ENCODE assay signal across 8 mouse cellular contexts in the genomic region with DNA sequence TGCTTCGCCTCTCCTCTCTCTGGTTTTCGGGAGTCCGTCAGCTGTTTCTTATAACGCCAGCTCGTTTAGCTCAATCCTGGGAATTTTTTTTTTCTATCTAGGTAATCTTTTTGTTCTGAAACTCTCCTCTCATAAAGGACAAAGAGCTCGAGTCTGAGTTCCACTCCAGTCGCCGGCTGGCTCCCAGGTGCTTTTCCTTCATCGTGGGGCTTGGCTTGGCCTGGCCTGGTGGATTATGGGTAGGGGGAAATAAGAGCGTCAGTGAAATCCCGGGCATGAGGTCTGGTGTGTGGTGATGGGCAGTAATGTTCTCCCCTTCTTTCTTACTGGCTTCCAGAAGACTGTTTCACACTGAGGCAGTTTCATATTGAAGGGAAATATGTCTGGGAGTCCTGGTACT.
DNase-seq lines count a peak whose midpoint lies in the region; ATAC-seq and TF ChIP-seq lines count a peak whose summit lies in the region.
"Had no signal": no experiment of that assay in that cellular context is flagged by ENCODE, and none has a peak within 500 bp of the region (broad histone marks: within the 10 kb centered on the region; RNA-seq: fewer than 3 reads in every experiment).

No protein-coding gene starts in this region.

- H3K36me3 ChIP-seq in lung, embryonic 16.5 days (ENCODE audit: control insufficient read depth, insufficient read depth, low read length) = no peaks in the 10 kb centered on the region
- no peaks in the 10 kb centered on the region for H3K36me3 ChIP-seq in forebrain, postnatal 0 days (ENCODE audit: insufficient read depth)
- H3K36me3 ChIP-seq in intestine, postnatal 0 days (ENCODE audit: control insufficient read depth, insufficient read depth) = no peaks in the 10 kb centered on the region
- H3K36me3 ChIP-seq in stomach, embryonic 15.5 days = no peaks in the 10 kb centered on the region
- H3K36me3 ChIP-seq in liver, embryonic 12.5 days = no peaks in the 10 kb centered on the region

- H3K4me3 ChIP-seq in lung, embryonic 16.5 days (ENCODE audit: low read length) = no peak overlapping the region
- H3K4me3 ChIP-seq in forebrain, postnatal 0 days (ENCODE audit: low read depth, low read length) = no peak overlapping the region
- no peak overlapping the region for H3K4me3 ChIP-seq in intestine, postnatal 0 days (ENCODE audit: low read depth, low read length)
- no peak overlapping the region for H3K4me3 ChIP-seq in stomach, embryonic 15.5 days (replicated peaks)
- H3K4me3 ChIP-seq in liver, embryonic 12.5 days = no peak overlapping the region

- H3K4me1 ChIP-seq in lung, embryonic 16.5 days (replicated peaks; ENCODE audit: control insufficient read depth, insufficient read depth, low read length) = peaks cover 31% of the 10 kb centered on the region
- 0 out of 2 replicates have a peak, but pooled peaks cover 10% of the 10 kb centered on the region for H3K4me1 ChIP-seq in forebrain, postnatal 0 days (ENCODE audit: insufficient read depth)
- H3K4me1 ChIP-seq in intestine, postnatal 0 days (replicated peaks; ENCODE audit: control insufficient read depth, insufficient read depth, low read length) = no peaks in the 10 kb centered on the region
- peaks cover 25% of the 10 kb centered on the region for H3K4me1 ChIP-seq in stomach, embryonic 15.5 days
- H3K4me1 ChIP-seq in liver, embryonic 12.5 days = no peaks in the 10 kb centered on the region; the same call in 1 of the 2 replicates

- no peak for TF ChIP-seq CTCF in forebrain, postnatal 0 days (IDR thresholded peaks at IDR 0.05; ENCODE audit: low read depth)
- no peak for TF ChIP-seq CTCF in intestine, postnatal 0 days (IDR thresholded peaks at IDR 0.05; ENCODE audit: low read depth)

- H3K27ac ChIP-seq in lung, embryonic 16.5 days (ENCODE audit: low read length) = peak overlapping the region; percentile 98
- peak overlapping the region; percentile 75 for H3K27ac ChIP-seq in forebrain, postnatal 0 days (ENCODE audit: low read depth, low read length)
- peak overlapping the region; percentile 63 for H3K27ac ChIP-seq in intestine, postnatal 0 days (ENCODE audit: low read depth, low read length)
- H3K27ac ChIP-seq in stomach, embryonic 15.5 days = peak overlapping the region; percentile 94
- no peak overlapping the region for H3K27ac ChIP-seq in liver, embryonic 12.5 days

- 27% methylated on average over 11 of the region's 11 CpGs for WGBS in lung, embryonic 16.5 days
- WGBS in forebrain, postnatal 0 days = 17% methylated on average over 11 of the region's 11 CpGs
- 60% methylated on average over 11 of the region's 11 CpGs for WGBS in intestine, postnatal 0 days
- 39% methylated on average over 11 of the region's 11 CpGs for WGBS in stomach, embryonic 15.5 days
- WGBS in liver, embryonic 12.5 days (ENCODE audit: insufficient replicate concordance) = 64% methylated on average over 11 of the region's 11 CpGs

- H3K9me3 ChIP-seq in lung, embryonic 16.5 days (ENCODE audit: control insufficient read depth, low read length) = no peaks in the 10 kb centered on the region
- no peaks in the 10 kb centered on the region for H3K9me3 ChIP-seq in forebrain, postnatal 0 days (ENCODE audit: low read length)
- H3K9me3 ChIP-seq in intestine, postnatal 0 days (ENCODE audit: control insufficient read depth) = no peaks in the 10 kb centered on the region
- no peaks in the 10 kb centered on the region for H3K9me3 ChIP-seq in stomach, embryonic 15.5 days
- no peaks in the 10 kb centered on the region for H3K9me3 ChIP-seq in liver, embryonic 12.5 days (replicated peaks)

- H3K4me2 ChIP-seq in lung, embryonic 16.5 days (ENCODE audit: low read depth, low read length) = peak overlapping the region; percentile 51; the same call in 1 of the 2 replicates
- no peak overlapping the region for H3K4me2 ChIP-seq in forebrain, postnatal 0 days (ENCODE audit: low read depth)
- no peak overlapping the region for H3K4me2 ChIP-seq in intestine, postnatal 0 days (replicated peaks; ENCODE audit: low read depth)
- peak overlapping the region; percentile 37; the same call in 1 of the 2 replicates for H3K4me2 ChIP-seq in stomach, embryonic 15.5 days
- H3K4me2 ChIP-seq in liver, embryonic 12.5 days = no peak overlapping the region

- H3K27me3 ChIP-seq in lung, embryonic 16.5 days (ENCODE audit: control insufficient read depth, insufficient read depth, low read depth, low read length) = no peaks in the 10 kb centered on the region
- H3K27me3 ChIP-seq in forebrain, postnatal 0 days (ENCODE audit: insufficient read depth, low read length) = no peaks in the 10 kb centered on the region
- H3K27me3 ChIP-seq in intestine, postnatal 0 days (replicated peaks; ENCODE audit: control insufficient read depth, insufficient read depth, low read length) = no peaks in the 10 kb centered on the region
- H3K27me3 ChIP-seq in stomach, embryonic 15.5 days (replicated peaks) = no peaks in the 10 kb centered on the region
- no peaks in the 10 kb centered on the region for H3K27me3 ChIP-seq in liver, embryonic 12.5 days (replicated peaks)
- H3K27me3 ChIP-seq: Patski had no signal

- ATAC-seq in lung, embryonic 16.5 days (ENCODE audit: low read depth) = no peak
- ATAC-seq in forebrain, postnatal 0 days = no peak
- no peak for ATAC-seq in intestine, postnatal 0 days
- no peak for ATAC-seq in stomach, embryonic 15.5 days (ENCODE audit: insufficient read depth, low FRiP score, low read depth)
- ATAC-seq in liver, embryonic 12.5 days = no peak
- ATAC-seq: Patski had no signal

- H3K9ac ChIP-seq in lung, embryonic 16.5 days (ENCODE audit: low read length) = peak overlapping the region; percentile 59
- no peak overlapping the region for H3K9ac ChIP-seq in forebrain, postnatal 0 days
- H3K9ac ChIP-seq in intestine, postnatal 0 days (ENCODE audit: low read depth, low read length) = 0 out of 2 replicates have a peak overlapping the region, but pooled peaks have one; percentile 22
- no peak overlapping the region for H3K9ac ChIP-seq in stomach, embryonic 15.5 days
- no peak overlapping the region for H3K9ac ChIP-seq in liver, embryonic 12.5 days

- DNase-seq in lung, postnatal 4 days = no peak
- no peak for DNase-seq in forebrain, postnatal 0 days
- DNase-seq in thymus, postnatal 36 days = no peak

Comparison
In these comparisons a context has a peak if more than half of its experiments do, and no peak if none do; other contexts are left out.
1. H3K4me2 ChIP-seq: peak in lung, embryonic 16.5 days (single experiment) and stomach, embryonic 15.5 days (single experiment); none in forebrain, postnatal 0 days (single experiment), intestine, postnatal 0 days (single experiment) and liver, embryonic 12.5 days (single experiment).
2. H3K9ac ChIP-seq: peak in lung, embryonic 16.5 days (single experiment) and intestine, postnatal 0 days (single experiment); none in forebrain, postnatal 0 days (single experiment), stomach, embryonic 15.5 days (single experiment) and liver, embryonic 12.5 days (single experiment).